ENCODE assay signal across 31 mouse cellular contexts in genomic region chr6:120807738-120808081, GRCm38 (mm10). TPM values are rescaled to one million over a fixed set of nuclear protein-coding genes. Genes with fewer than 3 reads are reported as not detected.
DNase-seq lines count a peak whose midpoint lies in the region; ATAC-seq and TF ChIP-seq lines count a peak whose summit lies in the region.
"Had no signal": no experiment of that assay in that cellular context is flagged by ENCODE, and none has a peak within 500 bp of the region (broad histone marks: within the 10 kb centered on the region; RNA-seq: fewer than 3 reads in every experiment).

No protein-coding gene starts in this region.

- H3K27me3 ChIP-seq in liver, adult 2 months (ENCODE audit: control insufficient read depth, insufficient read depth, low read length) = no peaks in the 10 kb centered on the region
- H3K27me3 ChIP-seq in liver, embryonic 14.5 days (ENCODE audit: control insufficient read depth, insufficient read depth, low read length) = no peaks in the 10 kb centered on the region
- no peaks in the 10 kb centered on the region for H3K27me3 ChIP-seq in stomach, embryonic 14.5 days (ENCODE audit: control insufficient read depth, insufficient read depth, low read length)
- H3K27me3 ChIP-seq: CH12.LX; heart, embryonic 13.5 days; hindbrain, embryonic 15.5 days; limb, embryonic 12.5 days had no signal

- no peaks in the 10 kb centered on the region for H3K9me3 ChIP-seq in liver, embryonic 14.5 days (ENCODE audit: control insufficient read depth, low read length)
- no peaks in the 10 kb centered on the region for H3K9me3 ChIP-seq in stomach, embryonic 14.5 days (ENCODE audit: control insufficient read depth, low read depth, low read length)
- H3K9me3 ChIP-seq: hindbrain, embryonic 10.5 days; hindbrain, embryonic 15.5 days; limb, embryonic 12.5 days had no signal

- H3K4me1 ChIP-seq in liver, adult 2 months (ENCODE audit: control insufficient read depth, insufficient read depth, low read length) = peaks cover 15% of the 10 kb centered on the region
- H3K4me1 ChIP-seq in liver, embryonic 14.5 days (replicated peaks; ENCODE audit: control insufficient read depth in 2 of 2, insufficient read depth in 2 of 2, low read length in 1 of 2) = no peaks in the 10 kb centered on the region; a peak in 1 of 4 replicates
- no peaks in the 10 kb centered on the region for H3K4me1 ChIP-seq in stomach, embryonic 14.5 days (ENCODE audit: control insufficient read depth, insufficient read depth, low read length)
- H3K4me1 ChIP-seq: heart, embryonic 13.5 days; hindbrain, embryonic 10.5 days; hindbrain, embryonic 15.5 days; limb, embryonic 12.5 days had no signal

- H3K9ac ChIP-seq in liver, adult 2 months (ENCODE audit: low read depth, low read length) = no peak overlapping the region
- no peak overlapping the region for H3K9ac ChIP-seq in liver, embryonic 14.5 days (replicated peaks)
- no peak overlapping the region for H3K9ac ChIP-seq in stomach, embryonic 14.5 days (replicated peaks; ENCODE audit: low read depth, low read length)
- H3K9ac ChIP-seq: heart, embryonic 13.5 days; hindbrain, embryonic 15.5 days; limb, embryonic 12.5 days had no signal

- no peak for TF ChIP-seq POLR2A in liver, adult 2 months (IDR thresholded peaks at IDR 0.05; ENCODE audit: extremely low read depth, insufficient read depth, low read length)

- peak overlapping the region; percentile 62 for H3K27ac ChIP-seq in liver, adult 2 months (replicated peaks; ENCODE audit: insufficient read depth, low read depth, low read length)
- H3K27ac ChIP-seq in liver, embryonic 14.5 days = no peak overlapping the region; the same call in 1 of the 2 replicates
- no peak overlapping the region for H3K27ac ChIP-seq in stomach, embryonic 14.5 days (ENCODE audit: low read length)
- H3K27ac ChIP-seq: gastrocnemius, adult 2 months; heart, adult 2 months; heart, embryonic 13.5 days; hindbrain, embryonic 10.5 days; hindbrain, embryonic 15.5 days; limb, embryonic 12.5 days; macrophage had no signal

- H3K4me3 ChIP-seq in liver, adult 2 months (ENCODE audit: insufficient read depth, low read depth, low read length) = no peak overlapping the region
- H3K4me3 ChIP-seq in liver, embryonic 14.5 days (ENCODE audit: insufficient read depth in 1 of 2, low read depth in 2 of 2, low read length in 2 of 2) = no peak overlapping the region
- no peak overlapping the region for H3K4me3 ChIP-seq in stomach, embryonic 14.5 days (ENCODE audit: low read depth, low read length)
- H3K4me3 ChIP-seq: gastrocnemius, adult 2 months; heart, adult 2 months; heart, embryonic 13.5 days; hindbrain, embryonic 10.5 days; hindbrain, embryonic 15.5 days; limb, embryonic 12.5 days had no signal

- peaks cover 6% of the 10 kb centered on the region; the same call in 1 of the 2 replicates for H3K79me2 ChIP-seq in liver, adult 2 months (ENCODE audit: control insufficient read depth, insufficient read depth, low read length)

- intact Hi-C loops in heart, postnatal 14 days (cut with DNase I) = no loop called here
- intact Hi-C loops in left cerebral cortex, postnatal 10 days (cut with DNase I) = no loop called here

- WGBS in liver, adult 2 months = 26% methylated on average over 4 of the region's 4 CpGs
- 94% methylated on average over 4 of the region's 4 CpGs for WGBS in liver, embryonic 14.5 days (ENCODE audit: insufficient replicate concordance)
- 71% methylated on average over 4 of the region's 4 CpGs for whole genome bisulfite sequencing in stomach, embryonic 14.5 days

- peak; percentile 78 for DNase-seq in liver, adult 2 months (ENCODE audit: extremely low read depth, low read depth, low spot score)
- no peak for DNase-seq in liver
- no peak for DNase-seq in liver, embryonic 14.5 days (ENCODE audit: low read depth in 3 of 3, low spot score in 3 of 3)
- DNase-seq in thymus, postnatal 0 days (ENCODE audit: low spot score) = no peak
- no peak for DNase-seq in heart, postnatal 14 days
- DNase-seq in cerebellum, postnatal 14 days = no peak
- DNase-seq in left cerebral cortex, postnatal 10 days (ENCODE audit: extremely low spot score in 1 of 2, low spot score in 2 of 2) = no peak
- DNase-seq: adrenal gland, postnatal 36 days; cerebellum, adult 2 months; cerebellum, postnatal 25 days; gastrocnemius, adult 2 months; heart, adult 2 months; heart, postnatal 10 days; kidney, adult 9 months; kidney, postnatal 10 days; lung, adult 2 months; lung, postnatal 10 days; midbrain, embryonic 14.5 days; right cerebral cortex, postnatal 14 days; thymus, postnatal 25 days had no signal

- peak; percentile 37; the same call in 1 of the 2 replicates for ATAC-seq in liver, embryonic 14.5 days (ENCODE audit: insufficient read depth)
- peak; percentile 81 for ATAC-seq in stomach, embryonic 14.5 days (ENCODE audit: insufficient number of reproducible peaks, insufficient read depth, low FRiP score, low read depth)
- ATAC-seq: activated CD4-positive, CD25-positive, alpha-beta regulatory T cell, adult 4 months; forebrain, embryonic 14.5 days; inflammation-experienced regulatory T-cells, adult 6 months had no signal

- peaks cover 45% of the 10 kb centered on the region for H3K36me3 ChIP-seq in liver, adult 2 months (ENCODE audit: control insufficient read depth, insufficient read depth, low read length)
- peaks cover 89% of the 10 kb centered on the region for H3K36me3 ChIP-seq in liver, embryonic 14.5 days (replicated peaks; ENCODE audit: control insufficient read depth, insufficient read depth, low read depth)
- peaks cover 51% of the 10 kb centered on the region for H3K36me3 ChIP-seq in stomach, embryonic 14.5 days (ENCODE audit: control insufficient read depth, insufficient read depth, low read length)

- TF ChIP-seq EP300 in liver, embryonic 14.5 days (IDR thresholded peaks at IDR 0.05; ENCODE audit: low read depth) = no peak

- no peak for TF ChIP-seq CTCF in liver, adult 2 months (IDR thresholded peaks at IDR 0.05; ENCODE audit: low read depth, low read length)
- TF ChIP-seq CTCF in liver, embryonic 14.5 days (IDR thresholded peaks at IDR 0.05; ENCODE audit: low read depth) = no peak

- H3K4me2 ChIP-seq in liver, embryonic 14.5 days (ENCODE audit: low read depth) = no peak overlapping the region
- H3K4me2 ChIP-seq in stomach, embryonic 14.5 days (replicated peaks; ENCODE audit: low read depth, low read length) = no peak overlapping the region
- H3K4me2 ChIP-seq: heart, embryonic 13.5 days; hindbrain, embryonic 15.5 days; limb, embryonic 12.5 days had no signal

RNA-seq across cellular contexts. Expression of gene Atp6v1e1, which starts 14.9 kb away (rescaled TPM):
- total RNA-seq in liver, adult 2 months (2014; rRNA removed) = 137 and 149 TPM in 2 replicates
- 95.9 and 110 TPM in 2 replicates for polyA plus RNA-seq in liver, adult 2 months (2012; rRNA removed)
- 43.2 and 73.8 TPM in 2 replicates for polyA plus RNA-seq in liver, embryonic 14.5 days (2012; rRNA removed)
- polyA plus RNA-seq in liver, embryonic 14.5 days (2014; fragmentation: Nextera tagmentation; extraction: Ambion mirVana) = 141 and 145 TPM in 2 replicates
- 125 and 128 TPM in 2 replicates for polyA plus RNA-seq in stomach, embryonic 14.5 days (2014; fragmentation: Nextera tagmentation; extraction: Ambion mirVana)
- polyA plus RNA-seq in thymus, postnatal 0 days (2015; fragmentation: Nextera tagmentation; extraction: Ambion mirVana) = 158 and 165 TPM in 2 replicates
- total RNA-seq in heart, postnatal 14 days (2021) = 100 to 1,000 TPM; 148 to 151 TPM
- 100 to 1,000 TPM; 415 to 438 TPM for total RNA-seq in left cerebral cortex, postnatal 10 days (2021)

RNA-seq across cellular contexts. Expression of gene Bcl2l13, which starts 28.3 kb away (rescaled TPM):
- total RNA-seq in liver, adult 2 months (2014; rRNA removed) = 17.4 and 18.0 TPM in 2 replicates
- polyA plus RNA-seq in liver, adult 2 months (2012; rRNA removed) = 24.3 and 25.7 TPM in 2 replicates
- polyA plus RNA-seq in liver, embryonic 14.5 days (2012; rRNA removed) = 18.1 and 20.0 TPM in 2 replicates
- 28.6 and 34.6 TPM in 2 replicates for polyA plus RNA-seq in liver, embryonic 14.5 days (2014; fragmentation: Nextera tagmentation; extraction: Ambion mirVana)
- 23.9 and 29.5 TPM in 2 replicates for polyA plus RNA-seq in stomach, embryonic 14.5 days (2014; fragmentation: Nextera tagmentation; extraction: Ambion mirVana)
- 23.2 and 25.8 TPM in 2 replicates for polyA plus RNA-seq in thymus, postnatal 0 days (2015; fragmentation: Nextera tagmentation; extraction: Ambion mirVana)
- total RNA-seq in heart, postnatal 14 days (2021) = 10 to 100 TPM; 73.9 to 77.4 TPM
- 10 to 100 TPM; 35.1 to 36.4 TPM for total RNA-seq in left cerebral cortex, postnatal 10 days (2021)

RNA-seq across cellular contexts. Expression of gene Slc25a18, which starts 34.3 kb away (rescaled TPM):
- total RNA-seq in liver, adult 2 months (2014; rRNA removed) = not detected in 2 replicates
- not detected in 2 replicates for polyA plus RNA-seq in liver, adult 2 months (2012; rRNA removed)
- polyA plus RNA-seq in liver, embryonic 14.5 days (2012; rRNA removed) = 0.08 and 0.09 TPM in 2 replicates
- polyA plus RNA-seq in liver, embryonic 14.5 days (2014; fragmentation: Nextera tagmentation; extraction: Ambion mirVana) = 0.08 and 0.11 TPM in 2 replicates
- polyA plus RNA-seq in stomach, embryonic 14.5 days (2014; fragmentation: Nextera tagmentation; extraction: Ambion mirVana) = 0.20 TPM in 1 of 2 replicates, not detected in the other
- 0.06 TPM in 1 of 2 replicates, not detected in the other for polyA plus RNA-seq in thymus, postnatal 0 days (2015; fragmentation: Nextera tagmentation; extraction: Ambion mirVana)
- total RNA-seq in heart, postnatal 14 days (2021) = under 1 TPM; 0.15 to 0.38 TPM
- total RNA-seq in left cerebral cortex, postnatal 10 days (2021) = 10 to 100 TPM; 43.8 to 48.3 TPM
- total RNA-seq: megakaryocyte-erythroid progenitor cell, adult 5-6 weeks had no signal
- polyA plus RNA-seq: heart, embryonic 13.5 days; limb, embryonic 12.5 days had no signal
